Mouse (Mus musculus) cerebellum, adult 2 months (tissue): ENCODE data around the gene Tulp2.

Source experiments
- CTCF ChIP-seq: fragments of 200-500 bp; IDR thresholded peaks from 2 replicates; pipeline ENCODE4 v1.5.1; 2011; ENCODE audit warnings: low read depth, mild to moderate bottlenecking, control low read depth, low read length, moderate library complexity, borderline replicate concordance; ENCODE audit not compliant: insufficient read depth
- POLR2A ChIP-seq: fragments of 200-500 bp; IDR thresholded peaks from 2 replicates; pipeline ENCODE4 v1.6.1; 2011; ENCODE audit warnings: low read length, control low read depth, borderline replicate concordance; ENCODE audit not compliant: insufficient read depth

DNA sequence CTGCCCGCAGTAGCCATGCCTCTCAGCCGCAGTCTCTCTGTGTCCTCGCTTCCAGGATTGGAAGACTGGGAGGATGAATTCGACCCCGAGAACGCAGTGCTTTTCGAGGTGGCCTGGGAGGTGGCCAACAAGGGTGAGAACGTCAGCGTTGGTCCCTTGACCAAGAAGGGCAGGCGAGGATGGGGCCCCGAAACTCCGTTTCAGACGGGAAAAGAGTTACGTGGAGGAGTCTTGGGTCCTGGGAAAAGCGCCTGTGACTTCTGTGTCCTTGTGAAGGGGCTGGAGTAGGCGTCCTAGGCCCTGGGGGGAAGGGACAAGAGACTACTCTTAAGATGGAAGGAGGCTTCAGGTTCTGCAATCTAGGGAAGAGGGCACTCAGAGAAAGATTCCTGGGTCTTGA, 46.6 kb upstream of the Tulp2 start:
- TF ChIP-seq POLR2A, result no peak
- no peak for TF ChIP-seq CTCF
